Mouse (Mus musculus) NIH3T3 (cell line): ENCODE results near the gene Cckar.

ENCODE experiments used
- DNase-seq: peaks from one replicate; pipeline ENCODE4 v3.0.0-alpha.2; 2012; ENCODE audit warnings: low read depth

Gene Cckar

GRCm38 (mm10) chr5:53672352-53672751, 35.2 kb downstream of the Cckar start:
- peak; percentile 88 for DNase-seq

GRCm38 (mm10) chr5:53671507-53671906, 36.0 kb downstream of the Cckar start:
- DNase-seq = no peak

- no peak for DNase-seq
These were observed 37.1 kb downstream of the Cckar start for GRCm38 (mm10) chr5:53670321-53670938.

- DNase-seq = no peak
These were observed 39.5 kb downstream of the Cckar start for GRCm38 (mm10) chr5:53668021-53668420.

GRCm38 (mm10) chr5:53663665-53664064, 43.8 kb downstream of the Cckar start:
- no peak for DNase-seq

GRCm38 (mm10) chr5:53662413-53662812, 45.1 kb downstream of the Cckar start:
- no peak for DNase-seq

- DNase-seq = no peak
These were observed 46.0 kb downstream of the Cckar start for GRCm38 (mm10) chr5:53661508-53661907.

GRCm38 (mm10) chr5:53657925-53658324, 49.6 kb downstream of the Cckar start:
- peak; percentile 62 for DNase-seq

GRCm38 (mm10) chr5:53656596-53656995, 50.9 kb downstream of the Cckar start:
- no peak for DNase-seq
